16 mouse cellular contexts compared by ENCODE assay signal in genomic region chr7:83645476-83645875, GRCm38 (mm10). TPM values are rescaled to one million over a fixed set of nuclear protein-coding genes. Genes with fewer than 3 reads are reported as not detected.
DNase-seq lines count a peak whose midpoint lies in the region; ATAC-seq and TF ChIP-seq lines count a peak whose summit lies in the region.
"Had no signal": no experiment of that assay in that cellular context is flagged by ENCODE, and none has a peak within 500 bp of the region (broad histone marks: within the 10 kb centered on the region; RNA-seq: fewer than 3 reads in every experiment).

No protein-coding gene starts in this region.

- DNase-seq in liver, embryonic 11.5 days (ENCODE audit: low spot score): peak; percentile 28
- no peak for DNase-seq in CH12.LX (ENCODE audit: extremely low read depth)
- DNase-seq in naive thymus-derived CD4-positive, alpha-beta T cell, adult 2 months (ENCODE audit: low read depth): peak; percentile 25
- DNase-seq in hindbrain, embryonic 10.5 days (ENCODE audit: low spot score): no peak
- DNase-seq in heart, postnatal 4 days: no peak
- DNase-seq: adrenal gland, postnatal 10 days; cerebellum, postnatal 14 days; heart, postnatal 14 days; midbrain, embryonic 14.5 days had no signal

- 60% methylated on average over 5 of the region's 5 CpGs for WGBS in liver, embryonic 11.5 days
- 39% methylated on average over 5 of the region's 5 CpGs for WGBS in liver, embryonic 12.5 days (ENCODE audit: insufficient replicate concordance)
- WGBS in hindbrain, embryonic 10.5 days: 77% methylated on average over 5 of the region's 5 CpGs

- TF ChIP-seq CTCF in CH12.LX (conservative IDR thresholded peaks at IDR 0.05 in 1 of 2, IDR thresholded peaks at IDR 0.05 in 1 of 2; ENCODE audit: low read depth in 2 of 2, low read length in 2 of 2): no peak

- no peak overlapping the region for H3K4me2 ChIP-seq in liver, embryonic 11.5 days
- no peak overlapping the region for H3K4me2 ChIP-seq in liver, embryonic 12.5 days
- H3K4me2 ChIP-seq in CH12.LX (ENCODE audit: insufficient read depth, low read depth, poor library complexity, severe bottlenecking): no peak overlapping the region
- H3K4me2 ChIP-seq: limb, embryonic 13.5 days had no signal

- H3K9ac ChIP-seq in liver, embryonic 11.5 days (ENCODE audit: low read depth, low read length): no peak overlapping the region
- H3K9ac ChIP-seq in liver, embryonic 12.5 days: no peak overlapping the region
- H3K9ac ChIP-seq in CH12.LX (ENCODE audit: insufficient read depth, low read depth): no peak overlapping the region
- H3K9ac ChIP-seq: limb, embryonic 13.5 days had no signal

- no peak overlapping the region for H3K4me3 ChIP-seq in liver, embryonic 11.5 days (ENCODE audit: low read depth, low read length)
- H3K4me3 ChIP-seq in liver, embryonic 12.5 days: no peak overlapping the region
- no peak overlapping the region for H3K4me3 ChIP-seq in CH12.LX (replicated peaks in 1 of 3; ENCODE audit: low read depth in 2 of 3, low read length in 2 of 3, poor library complexity in 1 of 3)
- no peak overlapping the region for H3K4me3 ChIP-seq in hindbrain, embryonic 10.5 days
- H3K4me3 ChIP-seq: embryonic facial prominence, embryonic 10.5 days; erythroblast, embryonic 14.5 days; layer of hippocampus, adult 2 months; limb, embryonic 13.5 days had no signal

- dilution Hi-C loops in CH12.LX (cut with MboI; ENCODE audit: extremely low pct_ligation_motif_present, extremely low pct_unique_long_range_greater_than_20kb, low sequenced_read_pairs): no loop called here

- peaks cover 40% of the 10 kb centered on the region for H3K79me2 ChIP-seq in CH12.LX (replicated peaks; ENCODE audit: control insufficient read depth, extremely low read depth, insufficient read depth, poor library complexity, severe bottlenecking)

- in situ Hi-C loops in CH12.LX (cut with MboI; ENCODE audit: low pct_ligation_motif_present, low pct_unique_long_range_greater_than_20kb, low sequenced_read_pairs): no loop called here

- no peak for ATAC-seq in liver, embryonic 11.5 days (replicated peaks; ENCODE audit: low FRiP score)
- ATAC-seq in liver, embryonic 12.5 days: no peak
- peak; percentile 86 for ATAC-seq in granulocyte monocyte progenitor cell, adult 5-6 weeks (replicated peaks; ENCODE audit: poor library complexity, severe bottlenecking)
- ATAC-seq: forebrain, embryonic 16.5 days had no signal

- TF ChIP-seq POLR2A in CH12.LX (IDR thresholded peaks at IDR 0.05; ENCODE audit: low read depth, low read length): no peak

- H3K27ac ChIP-seq in liver, embryonic 11.5 days (ENCODE audit: low read depth, low read length): no peak overlapping the region
- H3K27ac ChIP-seq in liver, embryonic 12.5 days: no peak overlapping the region
- peak overlapping the region; percentile 62 for H3K27ac ChIP-seq in CH12.LX (ENCODE audit: insufficient read depth, low read depth)
- H3K27ac ChIP-seq in hindbrain, embryonic 10.5 days: no peak overlapping the region
- H3K27ac ChIP-seq: embryonic facial prominence, embryonic 10.5 days; layer of hippocampus, adult 2 months; limb, embryonic 13.5 days had no signal

- H3K9me3 ChIP-seq in liver, embryonic 11.5 days (ENCODE audit: control insufficient read depth, low read length): no peaks in the 10 kb centered on the region
- H3K9me3 ChIP-seq in liver, embryonic 12.5 days (replicated peaks): no peaks in the 10 kb centered on the region
- no peaks in the 10 kb centered on the region for H3K9me3 ChIP-seq in CH12.LX (replicated peaks; ENCODE audit: low read length)
- no peaks in the 10 kb centered on the region for H3K9me3 ChIP-seq in hindbrain, embryonic 10.5 days
- H3K9me3 ChIP-seq: embryonic facial prominence, embryonic 10.5 days; limb, embryonic 13.5 days had no signal

- no peaks in the 10 kb centered on the region for H3K4me1 ChIP-seq in liver, embryonic 11.5 days (replicated peaks; ENCODE audit: control insufficient read depth, insufficient read depth, low read length)
- H3K4me1 ChIP-seq in liver, embryonic 12.5 days: no peaks in the 10 kb centered on the region
- H3K4me1 ChIP-seq in CH12.LX (ENCODE audit: control insufficient read depth in 1 of 2, insufficient read depth in 2 of 2): peaks cover 45 to 89% of the 10 kb centered on the region in 2 experiments
- H3K4me1 ChIP-seq in hindbrain, embryonic 10.5 days (replicated peaks): peaks cover 9% of the 10 kb centered on the region
- H3K4me1 ChIP-seq: limb, embryonic 13.5 days had no signal

- H3K27me3 ChIP-seq in liver, embryonic 11.5 days (replicated peaks; ENCODE audit: control insufficient read depth, insufficient read depth, low read length): no peaks in the 10 kb centered on the region
- H3K27me3 ChIP-seq in liver, embryonic 12.5 days (replicated peaks): no peaks in the 10 kb centered on the region
- H3K27me3 ChIP-seq in CH12.LX (replicated peaks): no peaks in the 10 kb centered on the region
- no peaks in the 10 kb centered on the region for H3K27me3 ChIP-seq in hindbrain, embryonic 10.5 days (ENCODE audit: insufficient read depth, poor library complexity, severe bottlenecking)
- H3K27me3 ChIP-seq: limb, embryonic 13.5 days had no signal

- peaks cover 3% of the 10 kb centered on the region; the same call in 1 of the 2 replicates for H3K36me3 ChIP-seq in liver, embryonic 11.5 days (ENCODE audit: control insufficient read depth, insufficient read depth, low read length)
- peaks cover 13% of the 10 kb centered on the region for H3K36me3 ChIP-seq in liver, embryonic 12.5 days
- peaks cover 89 to 99% of the 10 kb centered on the region in 2 experiments for H3K36me3 ChIP-seq in CH12.LX (replicated peaks in 1 of 2; ENCODE audit: control insufficient read depth in 1 of 2, insufficient read depth in 1 of 2, low read length in 1 of 2)
- peaks cover 7% of the 10 kb centered on the region; the same call in 1 of the 2 replicates for H3K36me3 ChIP-seq in hindbrain, embryonic 10.5 days

- TF ChIP-seq RAD21 in CH12.LX (IDR thresholded peaks at IDR 0.05; ENCODE audit: low read depth, low read length): no peak

- TF ChIP-seq EP300 in CH12.LX (IDR thresholded peaks at IDR 0.05; ENCODE audit: low read length): peak; percentile 27; the same call in 1 of the 2 replicates

TF ChIP-seq in CH12.LX, 34 proteins besides CTCF, POLR2A, EP300 and RAD21:
- TF ChIP-seq IRF4 (IDR thresholded peaks at IDR 0.05; ENCODE audit: low read depth, low read length) (peak; percentile 27; the same call in 1 of the 2 replicates), USF2 (conservative IDR thresholded peaks at IDR 0.05; ENCODE audit: low read depth, low read length) (peak; percentile 55), POLR2AphosphoS2 (IDR thresholded peaks at IDR 0.05; ENCODE audit: low read depth, low read length) (peak; percentile 53; the same call in 1 of the 2 replicates), ZC3H11A (IDR thresholded peaks at IDR 0.05; ENCODE audit: low read depth, low read length) (no peak), ETS1 (conservative IDR thresholded peaks at IDR 0.05; ENCODE audit: low read depth, low read length) (no peak), MAX (IDR thresholded peaks at IDR 0.05; ENCODE audit: low read length) (peak; percentile 47), BHLHE40 (IDR thresholded peaks at IDR 0.05; ENCODE audit: low read depth, low read length) (peak; percentile 78), USF1 (IDR thresholded peaks at IDR 0.05; ENCODE audit: low read depth, low read length) (peak; percentile 67)

RNA-seq across cellular contexts. Expression of gene Stard5, which starts 13.7 kb away (rescaled TPM):
- 9.2 and 10.8 TPM in 2 replicates for polyA plus RNA-seq in liver, embryonic 11.5 days (2014; fragmentation: Nextera tagmentation; extraction: Ambion mirVana)
- 7.6 and 7.9 TPM in 2 replicates for polyA plus RNA-seq in liver, embryonic 12.5 days (2016; fragmentation: Nextera tagmentation; extraction: Ambion mirVana)
- total RNA-seq in CH12.LX (2012; rRNA removed) (37.6 and 44.9 TPM in 2 replicates), CH12.LX (2014; rRNA removed) (30.1 and 31.7 TPM in 2 replicates)
- 33.1 and 39.2 TPM in 2 replicates for polyA plus RNA-seq in CH12.LX (2012; ENCODE audit: insufficient read length, low read depth)
- 9.7 and 17.4 TPM in 2 replicates for total RNA-seq in granulocyte monocyte progenitor cell, adult 5-6 weeks (2014; fragmentation: Nextera tagmentation)
- total RNA-seq in granulocyte monocyte progenitor cell, adult 5-6 weeks (2017): 8.5 and 10.7 TPM in 2 replicates
- polyA plus RNA-seq in hindbrain, embryonic 10.5 days (2016; fragmentation: Nextera tagmentation; extraction: Ambion mirVana): 12.8 and 14.2 TPM in 2 replicates
- total RNA-seq in heart, postnatal 4 days (2021): 10 to 100 TPM; 27.5 to 28.8 TPM

Comparison
In these comparisons a context has a peak if more than half of its experiments do, and no peak if none do; other contexts are left out.
1. DNase-seq: peak in liver, embryonic 11.5 days (single experiment) and naive thymus-derived CD4-positive, alpha-beta T cell, adult 2 months (single experiment); none in CH12.LX (single experiment), hindbrain, embryonic 10.5 days (single experiment) and heart, postnatal 4 days (single experiment).